Comparison of ENCODE assay signal across 12 mouse cellular contexts in the genomic region with DNA sequence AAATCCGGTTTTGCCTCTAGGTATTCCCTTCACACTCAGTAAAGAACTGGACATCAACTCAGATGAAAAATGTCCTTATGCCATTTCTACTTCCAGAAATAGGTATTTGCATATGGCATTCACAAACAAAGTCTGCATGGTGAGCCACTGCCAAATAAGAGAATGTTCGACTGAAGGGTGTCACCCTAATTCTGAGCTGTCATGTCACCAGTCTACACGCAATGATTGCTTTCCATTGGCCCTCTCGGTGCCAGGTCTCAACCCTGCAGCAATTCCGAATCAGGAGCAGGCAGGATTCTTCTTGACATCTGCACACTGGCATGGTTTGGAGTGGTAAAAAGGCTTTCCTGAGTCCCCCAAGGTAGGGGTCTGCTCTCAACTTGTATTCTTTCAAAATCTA.
DNase-seq lines count a peak whose midpoint lies in the region; TF ChIP-seq lines count a peak whose summit lies in the region.
"Had no signal": no experiment of that assay in that cellular context is flagged by ENCODE, and none has a peak within 500 bp of the region (broad histone marks: within the 10 kb centered on the region; RNA-seq: fewer than 3 reads in every experiment).

No protein-coding gene starts in this region.

- peak; percentile 62 for DNase-seq in heart, adult 11 months
- DNase-seq in heart, postnatal 36 days: no peak
- peak; percentile 64 to 88 for DNase-seq in cerebellum, adult 2 months
- peak; percentile 76 to 84 for DNase-seq in cerebellum, postnatal 10 days
- no peak for DNase-seq in spleen, postnatal 36 days (ENCODE audit: low spot score in 2 of 2)
- DNase-seq in testis, postnatal 14 days (ENCODE audit: low spot score): no peak
- no peak for DNase-seq in layer of hippocampus, postnatal 10 days (ENCODE audit: low spot score in 2 of 2)
- DNase-seq: adrenal gland, postnatal 14 days; gastrocnemius, postnatal 14 days had no signal

- 33% methylated on average over 5 of the region's 5 CpGs for WGBS in cerebellum, adult 2 months

- intact Hi-C loops in heart, postnatal 36 days (cut with DNase I): no loop called here

- peak overlapping the region; percentile 81 for H3K27ac ChIP-seq in cerebellum, adult 2 months (ENCODE audit: insufficient read depth, low read length)
- H3K27ac ChIP-seq: embryonic facial prominence, embryonic 13.5 days; forebrain, embryonic 12.5 days had no signal

- H3K4me3 ChIP-seq in cerebellum, adult 2 months (replicated peaks; ENCODE audit: insufficient read depth, low read depth, low read length): no peak overlapping the region
- H3K4me3 ChIP-seq: embryonic facial prominence, embryonic 13.5 days; forebrain, embryonic 12.5 days; heart, embryonic 12.5 days had no signal

- no peak for TF ChIP-seq POLR2A in cerebellum, adult 2 months (IDR thresholded peaks at IDR 0.05; ENCODE audit: borderline replicate concordance, insufficient read depth, low read length)

- H3K27me3 ChIP-seq in cerebellum, adult 2 months (ENCODE audit: control insufficient read depth, insufficient read depth, low read length): no peaks in the 10 kb centered on the region
- H3K27me3 ChIP-seq: embryonic facial prominence, embryonic 13.5 days; forebrain, embryonic 12.5 days; heart, embryonic 12.5 days had no signal

- peaks cover 3% of the 10 kb centered on the region for H3K4me1 ChIP-seq in cerebellum, adult 2 months (ENCODE audit: control insufficient read depth, insufficient read depth, low read length)
- H3K4me1 ChIP-seq: embryonic facial prominence, embryonic 13.5 days; forebrain, embryonic 12.5 days; heart, embryonic 12.5 days had no signal

- TF ChIP-seq CTCF in cerebellum, adult 2 months (IDR thresholded peaks at IDR 0.05; ENCODE audit: borderline replicate concordance, insufficient read depth, low read depth, low read length): no peak

Comparison
In these comparisons a context has a peak if more than half of its experiments do, and no peak if none do; other contexts are left out.
1. DNase-seq: peak in heart, adult 11 months (single experiment), cerebellum, adult 2 months (2 of 2) and cerebellum, postnatal 10 days (2 of 2); none in heart, postnatal 36 days (0 of 2), spleen, postnatal 36 days (0 of 2), testis, postnatal 14 days (single experiment) and layer of hippocampus, postnatal 10 days (0 of 2).